Mouse (Mus musculus) MEL-GATA-1-ER (cell line): ENCODE data around the gene D130052B06Rik.

Source experiments
- DNase-seq: peaks from one replicate; pipeline ENCODE4 v3.0.0-alpha.2; 2012; ENCODE audit warnings: low read depth; ENCODE audit errors: extremely low read depth

Gene D130052B06Rik

DNA sequence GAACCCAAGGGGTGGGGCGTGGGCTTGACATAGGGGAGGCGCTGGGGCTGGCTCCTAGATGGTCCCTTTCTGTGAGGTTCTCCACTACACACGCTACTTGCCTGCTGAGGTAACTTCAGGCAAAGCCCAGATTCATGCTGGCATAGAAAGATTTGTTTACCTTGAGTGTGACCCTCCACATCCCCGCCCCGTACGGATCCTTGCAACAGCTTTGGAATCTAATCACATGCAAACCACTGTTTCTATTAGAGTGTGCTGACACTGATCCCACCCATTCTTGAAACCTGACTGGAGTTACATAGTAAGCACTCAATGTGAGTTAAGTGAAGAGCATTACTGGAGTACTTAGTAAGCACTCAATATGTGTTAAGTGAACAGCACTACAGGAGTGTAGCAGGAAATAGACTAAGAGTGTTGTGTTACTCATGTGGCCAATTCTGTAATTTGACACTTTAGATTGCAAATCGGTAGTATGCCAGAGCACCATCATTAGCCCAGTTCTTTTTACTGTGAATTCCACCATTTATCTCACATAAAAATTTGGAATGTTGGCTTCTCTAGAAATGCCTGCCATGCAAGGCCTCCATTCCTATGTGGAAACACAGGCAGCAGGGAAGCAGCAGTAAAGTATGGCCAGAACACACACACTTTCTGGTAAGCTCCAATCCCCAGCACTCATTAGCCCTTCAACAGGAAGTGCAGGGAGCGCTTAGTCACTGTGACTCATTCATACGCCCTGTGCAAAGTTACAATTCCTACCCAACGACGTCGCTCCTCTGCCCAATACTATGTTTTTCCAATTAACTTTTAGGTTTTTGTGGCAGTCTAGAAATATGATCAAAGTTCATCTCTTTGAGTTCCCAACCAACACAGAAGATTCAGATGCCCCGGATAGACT is 61.2 kb downstream of the D130052B06Rik start:
- DNase-seq = no peak

DNA sequence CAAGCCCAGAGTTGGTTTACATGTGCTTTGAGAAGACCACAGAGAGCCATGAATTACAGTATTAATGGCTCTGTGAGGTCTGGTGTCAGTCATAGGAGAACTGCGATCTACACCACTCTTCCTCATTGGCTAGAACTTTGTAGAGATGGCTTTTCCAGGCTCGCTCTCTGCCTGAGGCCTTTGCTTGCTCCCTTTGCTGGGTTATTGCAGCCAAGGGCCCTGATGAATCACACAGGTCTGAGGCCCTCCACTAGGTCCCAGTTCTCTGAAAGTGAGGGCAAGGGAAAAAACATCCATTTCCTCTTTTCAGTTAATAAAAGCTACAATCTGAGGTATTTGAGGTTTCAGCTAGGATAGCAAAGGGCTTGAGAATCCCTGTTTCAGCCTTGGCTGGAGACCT is 64.5 kb downstream of the D130052B06Rik start:
- DNase-seq = no peak

- DNase-seq = no peak
Observed at GRCm38 (mm10) chr11:33668376-33668775, 69.3 kb downstream of the D130052B06Rik start.

- no peak for DNase-seq
Observed at GRCm38 (mm10) chr11:33670105-33670965, 71.2 kb downstream of the D130052B06Rik start.
